Mouse (Mus musculus) MEL (cell line): ENCODE data around the gene Fabp7. TPM values are rescaled to one million over a fixed set of nuclear protein-coding genes. Genes with fewer than 3 reads are reported as not detected.

Experiments used
- DNase-seq: peaks from one replicate; pipeline ENCODE4 v3.0.0; 2011; ENCODE audit warnings: low read depth, low spot score
- H3K27ac ChIP-seq: 2 replicates; pipeline ENCODE4 v1.5.1; 2012; ENCODE audit warnings: low read depth, mild to moderate bottlenecking, control low read depth, low read length, moderate library complexity; ENCODE audit not compliant: control insufficient read depth
- H3K27me3 ChIP-seq, 2 experiments: fragments of 150-350 bp in 1 of 2; sonication (generic) in 1 of 2; 2 replicates each; pipeline ENCODE4 v1.6.1; 2012; ENCODE audit warnings: low read length in 2 of 2, mild to moderate bottlenecking in 2 of 2, improper control_type of control experiment in 1 of 2, moderate library complexity in 1 of 2; ENCODE audit not compliant: insufficient read depth in 2 of 2, control insufficient read depth in 1 of 2
- H3K36me3 ChIP-seq, 2 experiments: 2 replicates each; pipeline ENCODE4 v1.6.1; 2012 to 2014; ENCODE audit warnings: low read length in 2 of 2, improper control_type of control experiment in 1 of 2, inconsistent platforms in 1 of 2, mild to moderate bottlenecking in 1 of 2; ENCODE audit not compliant: insufficient read depth in 2 of 2, control insufficient read depth in 1 of 2
- H3K4me1 ChIP-seq, 2 experiments: fragments of 150-350 bp in 1 of 2; sonication (generic) in 1 of 2; 2 replicates each; pipeline ENCODE4 v1.6.1; 2012; ENCODE audit warnings: low read length in 2 of 2, improper control_type of control experiment in 1 of 2, mild to moderate bottlenecking in 1 of 2; ENCODE audit not compliant: insufficient read depth in 2 of 2, control insufficient read depth in 1 of 2
- H3K4me3 ChIP-seq, 2 experiments: fragments of 150-350 bp in 1 of 2; sonication (generic) in 1 of 2; 2 replicates each; pipeline ENCODE4 v1.5.1; 2012; ENCODE audit warnings: low read depth in 2 of 2, low read length in 2 of 2, mild to moderate bottlenecking in 2 of 2, moderate library complexity in 2 of 2, control low read depth in 1 of 2, improper control_type of control experiment in 1 of 2; ENCODE audit not compliant: control insufficient read depth in 1 of 2, insufficient read depth in 1 of 2
- H3K79me2 ChIP-seq: 2 replicates; pipeline ENCODE4 v1.6.1; 2012; ENCODE audit warnings: mild to moderate bottlenecking, low read length, moderate library complexity; ENCODE audit not compliant: control insufficient read depth, poor library complexity, insufficient read depth
- H3K9ac ChIP-seq: 2 replicates; pipeline ENCODE4 v1.6.1; 2012; ENCODE audit warnings: low read depth, mild to moderate bottlenecking, control low read depth, low read length, moderate library complexity; ENCODE audit not compliant: control insufficient read depth, poor library complexity, severe bottlenecking
- H3K9me3 ChIP-seq: fragments of 150-350 bp; sonication (generic); replicated peaks from 2 replicates; pipeline ENCODE4 v1.6.1; 2012; ENCODE audit warnings: mild to moderate bottlenecking, low read length, improper control_type of control experiment, moderate library complexity; ENCODE audit not compliant: insufficient read depth
- BHLHE40 ChIP-seq: IDR thresholded peaks from 2 replicates; pipeline ENCODE4 v1.6.1; 2012; ENCODE audit warnings: low read depth, mild to moderate bottlenecking, inconsistent platforms, low read length, improper control_type of control experiment, borderline replicate concordance
- CHD1 ChIP-seq: IDR thresholded peaks from 2 replicates; pipeline ENCODE4 v1.6.1; 2012; ENCODE audit warnings: low read depth, mild to moderate bottlenecking, inconsistent platforms, low read length, improper control_type of control experiment
- CHD2 ChIP-seq: IDR thresholded peaks from 2 replicates; pipeline ENCODE4 v1.6.1; 2011; ENCODE audit warnings: low read length, improper control_type of control experiment
- CTCF ChIP-seq, 3 experiments: IDR thresholded peaks in 2 of 3; conservative IDR thresholded peaks in 1 of 3; 2 replicates each; pipeline ENCODE4 v1.5.1; 2011 to 2012; ENCODE audit warnings: low read length in 3 of 3, low read depth in 2 of 3, mild to moderate bottlenecking in 2 of 3, improper control_type of control experiment in 1 of 3, inconsistent platforms in 1 of 3, mixed read lengths in 1 of 3, moderate library complexity in 1 of 3; ENCODE audit not compliant: control insufficient read depth in 1 of 3, insufficient read depth in 1 of 3, poor library complexity in 1 of 3, severe bottlenecking in 1 of 3
- ELF1 ChIP-seq: IDR thresholded peaks from 2 replicates; pipeline ENCODE4 v1.6.1; 2014; ENCODE audit warnings: low read depth, mild to moderate bottlenecking, inconsistent platforms, low read length, improper control_type of control experiment, moderate library complexity
- ETS1 ChIP-seq: IDR thresholded peaks from 2 replicates; pipeline ENCODE4 v1.6.1; 2012; ENCODE audit warnings: low read depth, mild to moderate bottlenecking, inconsistent platforms, low read length, improper control_type of control experiment, moderate library complexity
- GABPA ChIP-seq: IDR thresholded peaks from 2 replicates; pipeline ENCODE4 v1.6.1; 2012; ENCODE audit warnings: low read depth, mild to moderate bottlenecking, inconsistent platforms, low read length, improper control_type of control experiment, moderate library complexity
- GATA1 ChIP-seq: IDR thresholded peaks from 2 replicates; pipeline ENCODE4 v1.6.1; 2011; ENCODE audit warnings: low read depth, low read length, improper control_type of control experiment
- HCFC1 ChIP-seq: IDR thresholded peaks from 2 replicates; pipeline ENCODE4 v1.6.1; 2012; ENCODE audit warnings: low read depth, mild to moderate bottlenecking, inconsistent platforms, low read length, improper control_type of control experiment, moderate library complexity
- JUND ChIP-seq: IDR thresholded peaks from 2 replicates; pipeline ENCODE4 v1.6.1; 2011; ENCODE audit warnings: low read depth, mild to moderate bottlenecking, improper control_type of control experiment, low read length
- KAT2A ChIP-seq: conservative IDR thresholded peaks from 2 replicates; pipeline ENCODE4 v1.6.1; 2012; ENCODE audit warnings: low read depth, low read length, improper control_type of control experiment, inconsistent platforms
- MAFK ChIP-seq: IDR thresholded peaks from 2 replicates; pipeline ENCODE4 v1.6.1; 2011; ENCODE audit warnings: low read depth, mild to moderate bottlenecking, low read length, improper control_type of control experiment, borderline replicate concordance
- MAX ChIP-seq: IDR thresholded peaks from 2 replicates; pipeline ENCODE4 v1.6.1; 2011; ENCODE audit warnings: low read length, improper control_type of control experiment
- MXI1 ChIP-seq: IDR thresholded peaks from 2 replicates; pipeline ENCODE4 v1.6.1; 2011; ENCODE audit warnings: mild to moderate bottlenecking, low read depth, low read length, improper control_type of control experiment
- MYC ChIP-seq: IDR thresholded peaks from 2 replicates; pipeline ENCODE4 v1.6.1; 2011; ENCODE audit warnings: low read depth, mild to moderate bottlenecking, low read length, improper control_type of control experiment, moderate library complexity
- NELFE ChIP-seq: IDR thresholded peaks from 2 replicates; pipeline ENCODE4 v1.6.1; 2011; ENCODE audit warnings: low read depth, low read length, improper control_type of control experiment
- POLR2AphosphoS5 ChIP-seq: IDR thresholded peaks from 2 replicates; pipeline ENCODE4 v1.6.1; 2012; ENCODE audit warnings: low read depth, borderline replicate concordance, mild to moderate bottlenecking, inconsistent platforms, low read length, moderate library complexity, mixed read lengths
- RCOR1 ChIP-seq: IDR thresholded peaks from 2 replicates; pipeline ENCODE4 v1.6.1; 2012; ENCODE audit warnings: low read depth, mild to moderate bottlenecking, inconsistent platforms, low read length, improper control_type of control experiment
- SIN3A ChIP-seq: IDR thresholded peaks from 2 replicates; pipeline ENCODE4 v1.6.1; 2012; ENCODE audit warnings: low read length, improper control_type of control experiment, inconsistent platforms
- TBP ChIP-seq: IDR thresholded peaks from 2 replicates; pipeline ENCODE4 v1.8.0; 2011; ENCODE audit warnings: low read depth, low read length, improper control_type of control experiment
- UBTF ChIP-seq: IDR thresholded peaks from 2 replicates; pipeline ENCODE4 v1.6.1; 2012; ENCODE audit warnings: low read depth, mild to moderate bottlenecking, inconsistent platforms, low read length, improper control_type of control experiment, moderate library complexity, borderline replicate concordance; ENCODE audit not compliant: insufficient read depth
- ZC3H11A ChIP-seq: IDR thresholded peaks from 2 replicates; pipeline ENCODE4 v1.6.1; 2012; ENCODE audit warnings: low read depth, mild to moderate bottlenecking, inconsistent platforms, low read length, improper control_type of control experiment
- ZMIZ1 ChIP-seq: IDR thresholded peaks from 2 replicates; pipeline ENCODE4 v1.6.1; 2012; ENCODE audit warnings: low read depth, mild to moderate bottlenecking, inconsistent platforms, low read length, improper control_type of control experiment, moderate library complexity
- polyA plus RNA-seq, 2 experiments: library from polyadenylated mRNA; stranded (reverse) in 1 of 2; unstranded in 1 of 2; fragments of >175 nt in 1 of 2; fragments of >200 nt in 1 of 2; gene quantifications; 2 replicates each; pipeline versions ENCODE4 v1.2.1 to v1.2.4; 2012; ENCODE audit warnings: low replicate concordance in 2 of 2, low read depth in 1 of 2; ENCODE audit not compliant: insufficient read length in 2 of 2, insufficient read depth in 1 of 2, missing spikeins in 1 of 2
- total RNA-seq: library from RNA; depleted of rRNA; stranded (reverse); fragments of 300-350 nt; gene quantifications from 2 replicates; pipeline ENCODE4 v1.2.3, GENCODE M21; 2012

The Fabp7 gene
- total and polyA plus RNA-seq, 3 experiments = 4.1 to 26.4 TPM; not detected in 1

DNA sequence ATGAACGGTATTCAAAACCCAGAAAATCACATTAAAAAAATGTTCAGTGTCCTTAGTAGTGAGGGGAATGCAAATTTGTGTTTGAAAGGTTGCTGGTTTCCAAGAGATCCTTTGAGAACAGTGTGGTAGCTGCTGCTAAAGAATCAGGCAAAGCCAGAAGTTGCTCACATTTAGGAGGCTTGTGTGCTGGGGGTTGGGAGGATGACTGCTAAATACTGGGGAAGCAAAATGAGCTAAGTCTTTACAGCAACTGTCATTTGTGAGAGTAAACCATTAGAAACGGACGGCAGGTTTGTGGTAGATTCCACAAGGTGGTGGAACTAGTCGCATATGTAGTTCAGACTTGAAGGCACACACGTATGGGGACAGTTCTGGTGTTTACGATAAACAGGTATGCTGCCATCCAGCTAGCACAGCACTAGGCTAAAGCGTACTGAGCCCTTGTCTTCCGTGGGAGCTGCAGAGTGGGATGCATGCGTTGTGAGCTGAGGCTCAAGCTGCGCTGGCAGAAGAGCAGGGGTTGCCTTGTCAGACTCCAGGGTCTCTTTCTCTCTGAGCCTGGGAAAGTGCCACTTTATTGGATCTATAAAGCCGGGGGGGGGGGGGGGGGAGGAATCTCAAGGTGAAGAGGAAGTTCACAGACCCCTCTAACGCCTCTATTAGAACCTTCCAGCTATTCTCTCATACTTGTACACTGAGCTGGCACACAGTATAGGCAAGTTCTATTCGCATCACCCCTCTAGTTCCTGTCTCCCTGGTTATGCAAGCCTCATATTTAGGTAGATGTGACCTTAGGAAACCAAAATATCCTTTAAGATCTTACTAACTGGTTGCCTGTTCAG lies 1.2 kb upstream of the Fabp7 start:
- no peak for DNase-seq
- Histone ChIP-seq H3K27ac (no peak overlapping the region), H3K27me3 (no peaks in the 10 kb centered on the region), H3K36me3 (no peaks in the 10 kb centered on the region), H3K4me1 (no peaks in the 10 kb centered on the region), H3K4me3 (no peak overlapping the region), H3K9ac (no peak overlapping the region), H3K79me2 (no peaks in the 10 kb centered on the region), H3K9me3 (no peaks in the 10 kb centered on the region)
- TF ChIP-seq BHLHE40 (no peak), MYC (no peak), SIN3A (no peak), MXI1 (no peak), CHD2 (no peak), MAFK (no peak), MAX (no peak), GATA1 (no peak), TBP (no peak), ZC3H11A (no peak), ETS1 (no peak), KAT2A (no peak), CTCF (IDR thresholded peaks at IDR 0.05 in 2 of 3, conservative IDR thresholded peaks at IDR 0.05 in 1 of 3; ENCODE audit: control insufficient read depth in 1 of 3, insufficient read depth in 1 of 3, low read depth in 2 of 3, low read length in 3 of 3, poor library complexity in 1 of 3, severe bottlenecking in 1 of 3) (no peak), ELF1 (no peak), GABPA (no peak), ZMIZ1 (no peak), HCFC1 (no peak), POLR2AphosphoS5 (no peak), UBTF (no peak)

DNA sequence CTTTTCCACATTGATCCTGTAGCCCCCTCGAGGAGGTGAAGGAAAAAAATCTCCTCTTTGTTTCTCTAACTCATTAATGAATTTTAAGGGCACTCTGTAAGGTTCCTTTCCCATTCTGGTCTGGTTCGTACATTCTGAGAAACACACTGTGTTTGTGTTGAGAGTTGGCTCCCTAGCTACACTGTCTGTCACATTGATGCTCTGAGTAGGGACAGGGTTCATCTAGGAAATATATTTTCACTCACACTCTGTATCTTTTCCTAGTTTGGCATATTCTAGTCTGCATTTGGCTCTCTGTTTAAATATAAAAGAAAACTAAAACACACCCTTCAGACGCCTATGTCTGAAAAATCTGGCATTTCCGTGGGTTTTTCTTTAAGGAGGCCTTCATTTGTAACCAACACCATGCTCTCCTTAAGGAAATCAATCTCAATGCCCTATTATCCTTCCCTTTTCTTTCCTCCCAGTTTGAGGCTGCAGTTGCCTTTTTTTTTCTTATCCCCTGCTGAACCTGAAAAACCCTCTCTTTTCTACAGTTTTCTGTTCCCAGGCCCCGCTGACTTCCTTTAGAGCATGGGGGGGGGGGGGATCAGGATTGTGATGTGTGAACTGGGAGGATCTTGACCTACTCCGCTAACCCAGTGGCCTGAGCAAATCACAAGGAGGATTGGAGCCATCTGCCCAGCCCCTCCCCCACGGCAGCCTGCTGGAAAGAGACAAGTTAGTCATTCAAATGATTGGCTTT lies 378 bp upstream of the Fabp7 start:
- H3K79me2 ChIP-seq = no peaks in the 10 kb centered on the region
- H3K27me3 ChIP-seq = no peaks in the 10 kb centered on the region
- no peak overlapping the region for H3K9ac ChIP-seq
- DNase-seq = peak; percentile 16
- no peaks in the 10 kb centered on the region for H3K36me3 ChIP-seq
- no peaks in the 10 kb centered on the region for H3K9me3 ChIP-seq
- H3K4me3 ChIP-seq = no peak overlapping the region
- no peaks in the 10 kb centered on the region for H3K4me1 ChIP-seq
- no peak overlapping the region for H3K27ac ChIP-seq
- TF ChIP-seq CHD1 (no peak), JUND (no peak), NELFE (no peak), MAX (no peak), RCOR1 (no peak)
